Mouse (Mus musculus): ENCODE results near the gene Mark3. TPM values are rescaled to one million over a fixed set of nuclear protein-coding genes. Genes with fewer than 3 reads are reported as not detected.
A peak's percentile ranks its signal among the peaks of the same experiment; 100 is the strongest.

Gene Mark3
- total RNA-seq, 1 experiment: 90.9 TPM

- in situ Hi-C loops (cut with MboI; ENCODE audit: low sequenced_read_pairs in 2 of 2, unreplicated experiment in 2 of 2): no loop called here
- H3K27ac ChIP-seq (ENCODE audit: insufficient read depth, low read depth, low read length, poor library complexity, severe bottlenecking): peak overlapping the region; percentile 52
Measured at GRCm38 (mm10) chr12:111668457-111668912, 94.2 kb downstream of the Mark3 start.

GRCm38 (mm10) chr12:111669000-111669788 lies 94.9 kb downstream of the Mark3 start:
- no peak overlapping the region for H3K9ac ChIP-seq (ENCODE audit: insufficient read depth, low read depth, low read length, poor library complexity, severe bottlenecking)
- TF ChIP-seq HCFC1 (IDR thresholded peaks at IDR 0.05; ENCODE audit: borderline replicate concordance, insufficient read depth, low read length) (no peak), ZNF384 (IDR thresholded peaks at IDR 0.05; ENCODE audit: low read depth, low read length) (no peak)
- H3K36me3 ChIP-seq (ENCODE audit: control insufficient read depth, insufficient read depth, low read length, poor library complexity, severe bottlenecking): peaks cover 25% of the 10 kb centered on the region
- in situ Hi-C loops (cut with MboI; ENCODE audit: low sequenced_read_pairs in 2 of 2, unreplicated experiment in 2 of 2): no loop called here
- peak overlapping the region in 1 of 2 experiments; percentile 6; a peak in 1 of 4 replicates for H3K4me3 ChIP-seq (ENCODE audit: insufficient read depth in 1 of 2, low read depth in 1 of 2, low read length in 2 of 2, poor library complexity in 1 of 2, severe bottlenecking in 1 of 2)
- H3K4me1 ChIP-seq (ENCODE audit: control insufficient read depth in 2 of 2, insufficient read depth in 2 of 2, low read length in 2 of 2, poor library complexity in 1 of 2): peaks cover 2 to 14% of the 10 kb centered on the region in 2 experiments; a peak in 3 of 4 replicates
- H3K27ac ChIP-seq (ENCODE audit: insufficient read depth, low read depth, low read length, poor library complexity, severe bottlenecking): no peak overlapping the region
- DNase-seq (ENCODE audit: low read depth, low spot score): no peak
- H3K9me3 ChIP-seq (ENCODE audit: control insufficient read depth, insufficient read depth, low read depth, low read length): no peaks in the 10 kb centered on the region

More at GRCm38 (mm10) chr12:111668457-111668912, 94.2 kb downstream of the Mark3 start:
- no peak overlapping the region for H3K4me3 ChIP-seq (ENCODE audit: insufficient read depth in 1 of 2, low read depth in 1 of 2, low read length in 2 of 2, poor library complexity in 1 of 2, severe bottlenecking in 1 of 2)
- peaks cover 25% of the 10 kb centered on the region for H3K36me3 ChIP-seq (ENCODE audit: control insufficient read depth, insufficient read depth, low read length, poor library complexity, severe bottlenecking)
- peak; percentile 95 for DNase-seq (ENCODE audit: low read depth, low spot score)
- peak; percentile 44; the same call in 1 of the 2 replicates for TF ChIP-seq CHD2 (IDR thresholded peaks at IDR 0.05; ENCODE audit: low read depth, low read length)
- TF ChIP-seq ZC3H11A (IDR thresholded peaks at IDR 0.05; ENCODE audit: borderline replicate concordance, low read depth, low read length): 0 out of 2 replicates have a peak, but pooled peaks have one; percentile 43
- TF ChIP-seq HCFC1 (IDR thresholded peaks at IDR 0.05; ENCODE audit: borderline replicate concordance, insufficient read depth, low read length): 0 out of 2 replicates have a peak, but pooled peaks have one; percentile 22
- peak; percentile 45; the same call in 1 of the 2 replicates for TF ChIP-seq MAFK (IDR thresholded peaks at IDR 0.05; ENCODE audit: insufficient read depth, low read depth, low read length)
- 0 out of 2 replicates have a peak, but pooled peaks have one; percentile 40 for TF ChIP-seq ZNF384 (IDR thresholded peaks at IDR 0.05; ENCODE audit: low read depth, low read length)
- H3K9ac ChIP-seq (ENCODE audit: insufficient read depth, low read depth, low read length, poor library complexity, severe bottlenecking): peak overlapping the region; percentile 42; the same call in 1 of the 2 replicates
- H3K4me1 ChIP-seq (ENCODE audit: control insufficient read depth in 2 of 2, insufficient read depth in 2 of 2, low read length in 2 of 2, poor library complexity in 1 of 2): peaks cover 3 to 19% of the 10 kb centered on the region in 2 experiments; a peak in 3 of 4 replicates
- H3K9me3 ChIP-seq (ENCODE audit: control insufficient read depth, insufficient read depth, low read depth, low read length): no peaks in the 10 kb centered on the region

DNA sequence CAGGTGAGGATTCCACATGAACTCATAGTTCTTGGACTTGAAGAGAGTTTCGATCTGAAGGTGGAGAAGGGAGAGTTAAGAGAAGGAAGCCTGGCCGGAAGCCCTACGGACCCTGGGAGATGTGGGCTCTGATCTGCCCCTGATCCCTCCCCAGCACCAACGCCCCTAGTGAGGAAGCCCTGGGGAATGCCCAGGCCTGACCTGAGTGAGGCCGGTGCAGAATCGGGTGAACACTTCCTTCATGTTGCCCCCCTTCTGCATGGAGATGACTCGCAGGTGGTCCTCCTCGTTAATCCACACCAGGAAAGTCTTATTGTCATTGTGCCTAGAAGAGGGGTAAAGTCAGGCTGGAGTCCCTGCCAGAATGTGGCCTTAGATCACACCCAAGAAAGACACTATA lies 95.6 kb downstream of the Mark3 start:
- H3K9me3 ChIP-seq (ENCODE audit: control insufficient read depth, insufficient read depth, low read depth, low read length): no peaks in the 10 kb centered on the region
- H3K27ac ChIP-seq (ENCODE audit: insufficient read depth, low read depth, low read length, poor library complexity, severe bottlenecking): no peak overlapping the region
- in situ Hi-C loops (cut with MboI; ENCODE audit: low sequenced_read_pairs in 2 of 2, unreplicated experiment in 2 of 2): no loop called here
- H3K36me3 ChIP-seq (ENCODE audit: control insufficient read depth, insufficient read depth, low read length, poor library complexity, severe bottlenecking): peaks cover 25% of the 10 kb centered on the region
- no peak overlapping the region for H3K9ac ChIP-seq (ENCODE audit: insufficient read depth, low read depth, low read length, poor library complexity, severe bottlenecking)
- DNase-seq (ENCODE audit: low read depth, low spot score): no peak
- TF ChIP-seq MAFK (IDR thresholded peaks at IDR 0.05; ENCODE audit: insufficient read depth, low read depth, low read length): no peak
- H3K4me1 ChIP-seq (ENCODE audit: control insufficient read depth in 2 of 2, insufficient read depth in 2 of 2, low read length in 2 of 2, poor library complexity in 1 of 2): peaks cover 0 to 14% of the 10 kb centered on the region in 2 experiments; a peak in 2 of 4 replicates
- 0 out of 4 replicates have a peak overlapping the region, but pooled peaks of 1 of the 2 experiments have one; percentile 97 for H3K4me3 ChIP-seq (ENCODE audit: insufficient read depth in 1 of 2, low read depth in 1 of 2, low read length in 2 of 2, poor library complexity in 1 of 2, severe bottlenecking in 1 of 2)

DNA sequence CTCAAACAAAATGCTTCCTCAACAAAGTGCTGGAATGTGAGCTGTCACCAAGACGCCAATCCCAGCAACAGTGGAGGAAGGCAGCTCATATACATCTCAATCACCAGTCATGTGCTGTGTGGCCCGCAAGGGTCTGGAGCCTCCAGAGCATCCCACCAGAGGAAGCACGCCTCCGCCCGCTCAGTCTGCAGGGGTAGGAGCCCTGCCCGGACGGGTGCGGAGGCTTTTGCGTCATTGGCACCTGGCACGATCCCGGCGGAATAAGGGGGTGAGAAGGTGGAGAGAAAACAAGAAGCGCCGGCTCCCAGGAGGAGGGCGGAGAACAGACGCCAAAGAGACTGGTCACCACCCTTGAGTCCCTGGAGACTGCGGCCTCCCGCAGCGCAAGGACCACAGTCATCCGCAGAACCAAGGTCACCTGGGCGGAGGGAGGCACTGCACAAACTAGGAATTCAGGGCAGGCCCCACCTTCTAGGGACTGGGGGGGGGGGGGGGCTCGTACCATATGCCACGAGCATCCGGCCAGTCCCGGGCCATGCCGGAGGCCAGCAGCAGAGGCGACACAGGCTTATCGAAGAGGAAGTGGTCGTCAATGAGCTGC lies 96.1 kb downstream of the Mark3 start:
- H3K27ac ChIP-seq (ENCODE audit: insufficient read depth, low read depth, low read length, poor library complexity, severe bottlenecking): no peak overlapping the region
- peaks cover 25% of the 10 kb centered on the region for H3K36me3 ChIP-seq (ENCODE audit: control insufficient read depth, insufficient read depth, low read length, poor library complexity, severe bottlenecking)
- H3K9me3 ChIP-seq (ENCODE audit: control insufficient read depth, insufficient read depth, low read depth, low read length): no peaks in the 10 kb centered on the region
- H3K9ac ChIP-seq (ENCODE audit: insufficient read depth, low read depth, low read length, poor library complexity, severe bottlenecking): peak overlapping the region; percentile 76
- peak overlapping the region; percentile 82 to 97 for H3K4me3 ChIP-seq (ENCODE audit: insufficient read depth in 1 of 2, low read depth in 1 of 2, low read length in 2 of 2, poor library complexity in 1 of 2, severe bottlenecking in 1 of 2)
- in situ Hi-C loops (cut with MboI; ENCODE audit: low sequenced_read_pairs in 2 of 2, unreplicated experiment in 2 of 2): no loop called here
- DNase-seq (ENCODE audit: low read depth, low spot score): no peak
- TF ChIP-seq MAFK (IDR thresholded peaks at IDR 0.05; ENCODE audit: insufficient read depth, low read depth, low read length) (0 out of 2 replicates have a peak, but pooled peaks have one; percentile 4), CHD2 (IDR thresholded peaks at IDR 0.05; ENCODE audit: low read depth, low read length) (no peak)
- H3K4me1 ChIP-seq (ENCODE audit: control insufficient read depth in 2 of 2, insufficient read depth in 2 of 2, low read length in 2 of 2, poor library complexity in 1 of 2): peaks cover 0 to 15% of the 10 kb centered on the region in 2 experiments; a peak in 2 of 4 replicates
